Mouse (Mus musculus): Measurements from ENCODE around the gene Cenpx. TPM values are rescaled to one million over a fixed set of nuclear protein-coding genes. Genes with fewer than 3 reads are reported as not detected.

The Cenpx gene
- total RNA-seq, 1 experiment from 2014 or later, result 41.9 TPM

DNA sequence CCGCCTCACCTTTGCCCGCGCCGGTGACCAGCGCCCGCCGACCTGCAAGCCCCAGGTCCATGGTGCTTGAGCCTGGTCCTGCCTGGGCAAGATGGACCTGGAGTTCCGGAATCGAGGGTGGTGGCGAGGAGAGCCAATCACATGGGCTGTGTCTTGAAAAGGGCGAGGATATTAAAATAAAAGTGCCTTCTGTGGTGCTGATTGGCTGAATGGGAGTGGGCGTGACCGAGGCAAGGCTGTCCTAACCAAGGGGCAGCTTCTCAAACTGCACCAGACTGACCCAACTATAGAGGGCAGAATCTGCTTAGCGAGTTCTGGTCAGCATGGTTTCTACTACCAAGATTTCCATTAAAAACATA is 13.6 kb upstream of the Cenpx start, which contains the start of gene Dcxr:
TSS of gene Dcxr (minus strand) at position 113 of the 359 bp plus-strand sequence.
- ATAC-seq (replicated peaks; ENCODE audit: insufficient number of reproducible peaks, low FRiP score, low TSS enrichment, poor library complexity, severe bottlenecking), result peak; percentile 94

DNA sequence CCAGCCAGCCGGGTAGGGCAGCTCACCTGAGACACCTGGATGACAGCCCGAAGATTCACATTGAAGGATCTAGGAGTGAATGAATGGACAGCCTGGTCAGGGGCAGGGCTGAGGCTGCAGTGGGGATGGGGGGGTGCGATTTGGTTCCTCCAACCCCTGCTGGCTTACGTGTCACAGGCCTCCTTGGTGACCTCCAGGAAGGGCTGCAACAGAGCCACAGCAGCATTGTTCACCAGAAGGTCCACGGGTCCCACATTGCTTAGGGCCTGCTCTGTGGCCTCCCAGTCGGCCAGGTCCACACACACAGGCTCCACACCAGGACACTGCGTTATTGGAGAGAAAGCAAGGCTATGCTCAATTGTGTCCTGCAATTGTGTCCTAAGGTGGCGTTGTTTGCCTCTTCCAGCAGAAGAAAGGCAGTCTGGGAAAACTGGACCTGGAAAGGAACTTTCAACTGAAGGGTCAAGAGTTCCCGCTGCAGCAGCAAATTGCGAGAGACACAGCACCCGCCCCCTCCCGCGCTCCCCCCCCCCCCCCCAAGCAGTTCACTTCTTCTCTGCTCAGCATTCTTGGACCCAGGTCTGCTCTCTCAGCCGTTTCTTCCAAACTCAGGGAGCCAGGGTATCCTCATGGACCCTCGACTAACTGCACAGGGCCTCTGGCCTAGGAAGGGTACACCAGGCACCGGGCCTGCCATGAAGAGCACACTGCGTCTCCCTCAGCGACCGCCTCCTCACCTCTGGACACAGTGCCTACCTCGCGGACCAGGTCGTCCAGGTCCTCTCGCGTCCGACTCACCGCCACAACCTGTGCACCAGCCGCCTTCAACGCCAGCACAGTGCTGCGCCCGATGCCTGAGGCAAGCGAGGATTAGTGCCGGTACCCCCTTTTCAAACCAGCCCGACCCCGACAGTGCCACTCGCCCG is 13.0 kb upstream of the Cenpx start:
- ATAC-seq (replicated peaks; ENCODE audit: insufficient number of reproducible peaks, low FRiP score, low TSS enrichment, poor library complexity, severe bottlenecking), result no peak

DNA sequence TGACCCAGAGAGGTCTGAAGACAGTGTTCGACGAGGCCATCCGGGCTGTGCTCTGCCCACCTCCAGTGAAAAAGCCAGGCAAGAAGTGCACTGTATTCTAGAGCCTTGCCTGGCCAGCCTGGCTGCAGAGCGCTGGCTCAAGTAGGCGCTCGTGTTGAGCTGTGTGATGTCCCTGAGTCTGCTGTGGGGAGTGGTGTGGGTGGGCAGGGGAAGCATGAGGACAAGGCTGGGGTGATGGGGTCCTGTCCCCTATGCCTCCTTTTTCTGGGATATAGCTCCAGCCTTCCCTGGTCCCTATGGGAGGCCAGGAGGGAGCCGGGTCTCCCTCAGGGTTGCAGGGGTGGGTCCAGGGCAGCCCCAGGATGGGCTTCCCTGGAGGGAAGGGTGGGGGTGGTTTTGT is 10.0 kb upstream of the Cenpx start:
- ATAC-seq (replicated peaks; ENCODE audit: insufficient number of reproducible peaks, low FRiP score, low TSS enrichment, poor library complexity, severe bottlenecking), result no peak

DNA sequence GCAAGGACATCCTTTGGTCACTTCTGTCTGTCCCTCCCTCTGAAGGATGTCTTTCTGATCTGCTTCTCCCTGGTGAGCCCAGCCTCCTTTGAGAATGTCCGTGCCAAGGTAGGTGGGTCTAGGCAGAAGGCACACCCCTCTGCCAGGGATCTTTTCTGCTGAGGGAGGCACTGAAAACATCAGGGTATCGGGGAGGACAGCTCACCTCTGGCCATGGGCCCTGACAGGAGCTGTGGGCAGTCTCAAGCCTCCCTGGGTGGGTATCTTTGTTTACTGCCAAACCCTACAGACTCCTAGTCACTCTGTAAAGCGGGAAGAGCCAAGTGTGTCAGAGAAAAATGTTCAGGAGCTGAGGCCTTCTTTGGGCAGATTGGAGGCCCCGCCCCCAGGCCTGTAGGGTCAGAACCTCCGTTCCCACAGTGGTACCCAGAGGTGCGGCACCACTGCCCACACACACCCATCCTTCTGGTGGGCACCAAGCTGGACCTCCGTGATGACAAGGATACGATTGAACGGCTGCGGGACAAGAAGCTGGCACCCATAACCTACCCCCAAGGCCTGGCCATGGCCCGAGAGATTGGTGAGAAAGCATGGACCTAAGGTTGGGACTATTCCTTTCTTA is 9.3 kb upstream of the Cenpx start:
- no peak for ATAC-seq (replicated peaks; ENCODE audit: insufficient number of reproducible peaks, low FRiP score, low TSS enrichment, poor library complexity, severe bottlenecking)

DNA sequence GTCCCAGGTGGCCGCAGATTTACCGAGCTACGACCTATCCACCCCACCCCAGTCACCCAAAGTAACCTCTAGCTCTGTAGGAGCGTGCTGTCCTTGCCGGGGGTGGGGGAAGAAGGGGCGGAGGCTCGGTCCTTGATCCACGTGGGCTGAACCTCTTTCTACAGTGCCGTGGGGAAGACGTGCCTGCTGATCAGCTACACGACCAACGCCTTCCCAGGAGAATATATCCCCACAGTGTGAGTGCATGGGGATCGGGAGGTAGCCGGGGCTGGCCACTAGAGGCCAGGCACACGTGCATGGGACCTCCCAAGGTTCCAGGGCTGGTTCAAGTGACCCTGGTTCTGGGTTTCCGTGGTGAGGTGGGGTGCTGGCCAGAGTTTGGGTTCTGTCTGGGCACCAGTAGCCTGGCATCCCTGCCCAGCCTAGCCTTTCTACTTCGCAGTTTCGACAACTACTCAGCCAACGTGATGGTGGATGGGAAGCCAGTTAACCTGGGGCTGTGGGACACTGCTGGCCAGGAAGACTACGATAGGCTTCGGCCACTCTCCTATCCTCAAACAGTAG is 8.6 kb upstream of the Cenpx start:
- no peak for ATAC-seq (replicated peaks; ENCODE audit: insufficient number of reproducible peaks, low FRiP score, low TSS enrichment, poor library complexity, severe bottlenecking)

DNA sequence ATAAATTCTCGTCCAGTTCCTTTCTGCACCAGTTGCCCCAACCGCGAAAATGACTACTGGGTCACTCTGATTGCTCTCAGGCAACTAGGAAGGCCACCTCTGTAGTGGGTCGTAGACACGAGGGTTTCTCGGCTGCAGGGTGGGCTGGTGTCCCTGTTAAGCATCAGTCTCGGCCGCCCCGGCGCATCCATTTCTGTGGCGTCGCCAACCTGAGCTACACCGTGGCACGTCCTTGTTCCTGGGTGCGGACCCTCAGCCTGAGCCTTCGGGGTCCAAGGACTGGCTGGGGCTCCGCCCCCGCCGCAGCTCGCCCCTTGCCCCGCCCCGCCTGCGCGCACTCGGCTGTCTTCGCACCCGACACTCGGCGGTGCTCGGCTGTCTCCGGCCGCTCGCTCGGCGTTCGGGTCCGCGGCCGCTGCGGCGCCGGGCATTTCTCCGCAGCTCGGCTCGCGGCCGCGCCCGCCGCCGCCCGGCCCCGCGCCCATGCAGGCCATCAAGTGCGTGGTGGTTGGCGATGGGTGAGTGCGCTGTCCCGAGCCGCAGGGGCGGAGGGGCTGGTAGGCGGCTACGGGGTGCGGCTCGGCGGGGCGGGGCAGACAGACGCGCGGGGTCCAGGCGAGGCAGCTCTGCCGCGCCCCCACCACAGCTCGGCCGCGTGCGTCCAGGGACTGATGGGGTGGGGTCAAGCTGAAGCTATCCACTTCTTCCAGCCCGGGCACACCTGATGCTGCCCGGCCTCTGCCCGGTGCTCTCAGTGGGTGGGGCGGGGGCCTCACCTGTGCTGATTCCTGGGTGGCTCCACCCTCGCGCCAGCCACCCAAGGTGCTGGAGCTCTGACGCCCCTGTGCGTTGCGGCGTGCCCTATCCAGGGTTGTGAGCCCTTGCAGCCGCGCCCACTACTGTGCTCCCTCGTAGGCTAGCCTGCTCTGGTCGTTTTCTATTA is 7.9 kb upstream of the Cenpx start, which contains the start of gene Rac3:
TSS of gene Rac3 (plus strand) at position 347 of the 943 bp plus-strand sequence.
- no peak for ATAC-seq (replicated peaks; ENCODE audit: insufficient number of reproducible peaks, low FRiP score, low TSS enrichment, poor library complexity, severe bottlenecking)

DNA sequence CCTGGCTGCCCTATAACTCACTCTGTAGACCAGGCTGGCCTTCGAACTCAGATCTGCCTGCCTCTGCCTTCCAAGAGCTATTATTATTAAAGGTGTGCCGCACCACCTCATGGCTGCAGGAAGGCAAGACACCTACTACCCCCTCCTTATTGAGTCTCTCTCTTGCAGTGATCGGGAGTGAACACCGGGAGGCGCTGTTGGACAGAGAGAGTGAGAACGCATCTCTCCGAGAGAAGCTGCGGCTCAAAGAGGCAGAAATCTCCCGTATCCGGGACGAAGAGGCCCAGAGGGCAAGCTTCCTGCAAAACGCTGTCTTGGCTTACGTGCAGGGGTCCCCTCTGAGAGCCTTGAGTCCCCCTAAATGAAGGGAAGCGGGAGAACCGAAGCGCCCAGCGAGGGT is 6.9 kb upstream of the Cenpx start:
- peak; percentile 82 for ATAC-seq (replicated peaks; ENCODE audit: insufficient number of reproducible peaks, low FRiP score, low TSS enrichment, poor library complexity, severe bottlenecking)

DNA sequence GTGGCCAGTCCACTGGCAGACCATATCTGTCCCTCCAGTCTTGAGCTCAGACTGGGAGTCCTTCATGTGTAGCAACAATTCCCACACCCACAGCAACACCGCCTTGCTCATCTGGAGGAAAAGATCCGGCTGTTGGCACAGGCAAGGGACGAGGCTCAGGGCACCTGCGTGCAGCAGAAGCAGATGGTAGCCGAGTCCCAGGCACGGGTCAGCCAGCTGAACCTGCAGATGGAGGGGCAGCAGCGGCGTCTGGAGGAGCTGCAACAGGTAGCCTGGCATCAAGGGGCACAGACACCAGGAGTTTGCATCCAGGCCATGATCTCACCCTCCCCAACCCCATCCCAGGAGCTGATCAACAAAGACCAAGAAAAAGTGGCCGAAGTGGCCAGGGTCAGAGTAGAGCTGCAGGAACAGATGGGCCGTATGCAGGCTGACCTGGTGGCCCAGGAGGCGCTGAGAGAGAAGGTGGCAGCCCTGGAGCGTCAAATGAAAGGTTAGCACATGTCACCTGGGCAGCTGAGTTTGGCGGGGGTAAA is 6.4 kb upstream of the Cenpx start:
- no peak for ATAC-seq (replicated peaks; ENCODE audit: insufficient number of reproducible peaks, low FRiP score, low TSS enrichment, poor library complexity, severe bottlenecking)

DNA sequence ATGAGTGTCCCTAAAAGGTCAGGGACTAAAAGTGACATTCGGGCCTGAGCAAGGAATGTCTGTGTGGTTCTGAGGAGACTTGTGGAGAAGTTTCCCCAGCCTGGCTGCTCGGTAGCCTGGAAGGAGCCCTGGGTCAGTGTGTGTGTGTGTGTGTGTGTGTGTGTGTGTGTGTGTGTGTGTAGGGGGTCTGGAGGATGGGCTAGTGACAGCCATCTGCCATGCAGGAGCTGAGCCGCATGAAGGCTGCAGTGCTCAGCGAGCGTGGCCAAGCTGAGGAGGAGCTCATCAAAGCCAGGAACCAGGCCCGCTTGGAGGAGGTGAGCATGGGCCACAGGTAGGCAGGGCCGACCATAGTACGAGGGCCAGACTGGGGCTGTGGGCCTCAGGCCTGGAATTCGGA is 5.7 kb upstream of the Cenpx start:
- no peak for ATAC-seq (replicated peaks; ENCODE audit: insufficient number of reproducible peaks, low FRiP score, low TSS enrichment, poor library complexity, severe bottlenecking)

DNA sequence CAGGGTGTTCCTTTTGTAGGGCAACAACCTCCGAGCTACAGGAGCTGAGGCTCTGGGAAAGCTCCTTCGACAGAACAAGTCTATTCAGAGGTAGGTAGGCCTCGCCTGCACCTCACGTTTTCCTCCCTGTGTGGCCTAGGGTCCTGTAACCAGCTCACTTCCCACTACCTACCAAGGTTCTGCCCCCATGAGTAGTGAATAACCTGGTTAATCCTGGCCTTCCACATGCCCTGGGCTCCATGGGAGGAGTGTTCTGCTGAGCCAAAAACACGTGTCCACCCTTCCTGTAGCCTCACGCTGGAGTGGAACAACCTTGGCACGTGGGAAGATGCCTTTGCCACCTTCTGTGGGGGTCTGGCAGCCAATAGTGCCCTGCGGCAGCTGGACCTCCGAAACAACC is 1.6 kb upstream of the Cenpx start:
- ATAC-seq (replicated peaks; ENCODE audit: insufficient number of reproducible peaks, low FRiP score, low TSS enrichment, poor library complexity, severe bottlenecking), result no peak

DNA sequence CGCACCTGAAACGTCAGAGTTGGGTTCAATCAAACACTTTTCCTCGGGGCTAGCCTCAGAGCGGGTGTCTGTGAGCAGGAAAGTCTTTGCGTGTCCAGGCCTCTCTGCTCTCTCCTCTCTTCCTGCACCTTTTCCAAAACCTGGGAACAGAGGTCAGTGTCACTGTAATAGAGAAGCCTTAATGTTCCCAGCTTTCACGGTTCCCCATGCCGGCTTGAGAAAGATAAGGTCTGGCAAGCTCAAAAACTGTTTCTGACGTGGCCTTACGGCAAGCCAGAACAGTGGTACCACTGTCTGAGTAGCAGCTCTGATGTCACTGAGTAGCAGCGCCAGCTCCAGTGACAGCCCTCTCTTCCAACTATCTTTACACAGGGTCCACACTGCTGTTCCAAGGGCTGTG is 1.0 kb upstream of the Cenpx start:
- ATAC-seq (replicated peaks; ENCODE audit: insufficient number of reproducible peaks, low FRiP score, low TSS enrichment, poor library complexity, severe bottlenecking), result no peak

DNA sequence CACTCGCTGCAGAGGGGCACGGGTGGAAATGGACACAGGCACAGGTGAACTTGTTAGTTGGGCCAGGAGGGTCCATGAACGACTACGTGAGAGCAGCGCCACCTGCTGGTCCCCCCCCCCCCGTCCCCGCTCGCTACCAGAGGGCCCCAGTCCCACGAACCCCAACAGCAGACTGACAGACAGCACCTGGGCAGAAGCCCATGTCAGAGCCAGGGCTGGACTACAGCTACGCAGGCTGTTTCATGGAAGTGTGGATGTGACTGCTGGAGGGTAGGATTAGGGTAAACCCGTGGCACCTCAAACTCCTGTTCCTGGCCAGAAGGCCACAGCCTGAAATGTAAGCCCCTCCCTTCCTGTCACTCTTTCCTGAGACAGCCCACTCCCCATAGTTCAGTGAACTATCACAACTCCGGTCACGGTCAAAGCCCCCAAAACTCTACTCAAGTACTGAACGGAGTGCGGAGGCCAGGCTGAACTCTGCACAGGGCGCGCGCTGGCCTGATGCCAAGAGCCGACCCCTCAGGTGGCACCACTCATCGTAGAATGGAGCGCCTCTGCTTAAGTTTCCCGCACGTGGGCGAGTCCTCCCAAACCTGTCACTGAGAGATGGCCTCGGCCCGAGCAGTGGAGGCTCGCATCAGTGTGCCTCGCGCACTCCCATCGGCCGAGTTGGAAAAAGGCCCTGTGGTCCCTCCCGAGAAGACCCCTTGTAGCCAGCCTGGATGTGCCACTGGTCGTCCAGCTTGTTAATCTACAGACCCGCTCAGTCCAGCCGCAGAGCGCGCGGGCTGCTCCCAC is 568 bp downstream of the Cenpx start:
- no peak for ATAC-seq (replicated peaks; ENCODE audit: insufficient number of reproducible peaks, low FRiP score, low TSS enrichment, poor library complexity, severe bottlenecking)

DNA sequence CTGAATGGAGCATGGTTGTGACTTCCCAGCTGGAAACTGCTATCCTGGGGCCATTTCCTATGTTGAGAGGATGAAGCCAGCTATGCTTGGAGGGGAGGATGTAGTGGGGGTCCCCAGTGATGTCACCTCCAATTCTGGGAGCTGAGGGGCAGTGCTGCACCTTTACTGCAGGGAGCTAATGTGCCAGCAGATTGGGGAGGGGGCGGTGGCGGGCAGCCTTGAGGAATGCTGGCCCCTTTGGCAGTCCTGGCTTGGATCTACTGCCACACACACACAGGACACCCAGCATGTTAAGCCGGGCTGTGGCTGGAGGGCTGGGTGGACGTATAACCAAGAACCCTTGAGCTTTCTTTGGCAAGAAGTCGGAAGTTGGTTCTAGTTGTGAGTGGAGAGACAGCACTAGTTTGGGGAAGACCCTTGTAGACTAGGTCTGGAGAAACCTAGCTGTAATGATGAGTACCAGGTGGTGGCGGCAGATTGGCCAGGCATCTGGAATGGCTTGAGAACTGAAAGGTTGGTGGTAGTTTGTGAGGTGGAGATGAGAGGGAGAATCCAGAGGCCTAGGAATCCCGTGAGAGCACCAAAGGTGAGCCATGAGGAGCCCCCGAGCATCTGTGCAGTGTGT is 1.4 kb downstream of the Cenpx start:
- ATAC-seq (replicated peaks; ENCODE audit: insufficient number of reproducible peaks, low FRiP score, low TSS enrichment, poor library complexity, severe bottlenecking), result no peak

DNA sequence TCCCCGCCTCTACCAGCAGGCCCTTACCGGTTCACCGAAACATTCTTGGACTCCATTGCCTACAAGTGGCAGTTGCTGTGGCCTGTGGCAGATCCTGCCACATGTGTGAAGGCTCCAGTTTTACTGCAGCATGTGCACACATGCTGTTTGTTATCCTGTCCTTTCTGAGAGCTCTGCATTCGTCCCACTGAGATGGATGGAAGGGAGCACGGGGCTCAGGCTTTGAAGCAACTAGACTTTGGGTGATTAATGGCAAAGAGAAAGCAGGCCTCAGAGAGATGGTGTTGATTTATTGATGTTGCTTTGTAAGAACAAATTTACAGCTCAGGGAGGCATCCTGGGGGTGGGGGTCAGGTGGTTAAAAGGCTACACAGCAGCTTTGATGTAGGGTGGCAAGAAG is 2.9 kb downstream of the Cenpx start:
- no peak for ATAC-seq (replicated peaks; ENCODE audit: insufficient number of reproducible peaks, low FRiP score, low TSS enrichment, poor library complexity, severe bottlenecking)

DNA sequence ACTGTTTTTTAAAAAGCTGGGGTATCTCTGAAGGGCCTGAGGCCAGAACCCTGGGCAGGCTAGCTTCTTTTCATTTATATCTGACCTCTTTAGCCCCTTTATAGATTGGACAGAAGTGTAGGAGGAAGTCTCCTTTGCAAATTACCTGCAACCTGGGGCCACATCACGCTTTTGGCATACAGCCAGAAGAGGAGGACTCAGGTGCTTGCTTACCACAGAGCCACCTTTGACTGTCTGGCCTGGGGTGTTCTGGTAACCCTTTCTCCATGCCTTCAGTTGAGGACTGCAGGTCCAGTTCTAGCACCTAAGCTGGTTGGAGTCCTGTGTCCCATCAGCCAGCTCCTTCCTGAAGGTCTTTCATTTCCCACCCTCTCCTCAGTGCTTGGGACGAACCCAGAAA is 4.0 kb downstream of the Cenpx start:
- ATAC-seq (replicated peaks; ENCODE audit: insufficient number of reproducible peaks, low FRiP score, low TSS enrichment, poor library complexity, severe bottlenecking), result no peak

DNA sequence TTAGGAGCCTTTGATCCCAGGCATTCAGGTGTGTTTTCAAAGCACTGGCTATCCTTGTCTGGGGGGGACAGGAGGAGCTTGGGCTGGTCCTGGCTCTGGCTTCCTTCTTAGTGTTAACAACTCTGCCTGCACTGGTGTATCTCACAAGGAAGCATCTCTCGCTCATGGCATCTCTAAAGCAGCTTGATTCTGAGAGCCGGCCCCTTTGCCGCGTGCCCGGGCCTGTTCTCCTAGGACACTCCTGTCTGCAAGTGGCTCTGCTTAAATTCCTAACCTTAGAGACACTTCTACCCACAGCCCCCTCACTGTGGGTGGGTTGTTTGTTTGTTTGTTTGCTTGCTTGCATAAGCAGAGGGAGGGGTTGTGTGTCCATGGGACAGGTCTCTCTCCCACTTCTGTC is 5.6 kb downstream of the Cenpx start:
- ATAC-seq (replicated peaks; ENCODE audit: insufficient number of reproducible peaks, low FRiP score, low TSS enrichment, poor library complexity, severe bottlenecking), result no peak

DNA sequence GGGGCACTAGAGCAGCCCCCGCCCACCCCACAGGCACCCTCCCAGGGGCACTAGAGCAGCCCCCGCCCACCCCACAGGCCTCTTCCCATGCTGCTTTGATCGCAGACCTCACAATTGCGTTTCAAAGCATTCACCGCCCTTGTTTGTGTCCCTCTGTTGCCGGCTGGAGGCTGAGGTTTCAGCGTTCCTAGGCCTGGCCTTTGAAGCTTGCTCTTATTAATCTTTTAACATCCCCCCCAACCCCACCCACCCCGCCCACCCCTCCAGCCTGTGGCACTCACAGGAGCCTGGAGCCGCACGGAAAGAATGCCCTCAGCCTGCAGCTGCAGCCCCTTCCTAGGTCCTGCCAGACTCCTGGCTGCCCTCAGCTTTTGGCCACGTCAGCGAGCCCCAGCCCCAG is 6.3 kb downstream of the Cenpx start:
- no peak for ATAC-seq (replicated peaks; ENCODE audit: insufficient number of reproducible peaks, low FRiP score, low TSS enrichment, poor library complexity, severe bottlenecking)

Data from monocyte, adult 5-6 weeks (primary cell).